Comparison of ENCODE assay signal across 9 mouse cellular contexts in genomic region chr3:84228911-84229310, GRCm38 (mm10). TPM values are rescaled to one million over a fixed set of nuclear protein-coding genes. Genes with fewer than 3 reads are reported as not detected.
DNase-seq lines count a peak whose midpoint lies in the region; ATAC-seq lines count a peak whose summit lies in the region.
"Had no signal": no experiment of that assay in that cellular context is flagged by ENCODE, and none has a peak within 500 bp of the region (broad histone marks: within the 10 kb centered on the region; RNA-seq: fewer than 3 reads in every experiment).

No protein-coding gene starts in this region.

- peak overlapping the region; percentile 63 for H3K4me3 ChIP-seq in brown adipose tissue, adult 24 weeks (ENCODE audit: insufficient read depth, low read depth, low read length)
- H3K4me3 ChIP-seq in forebrain, embryonic 16.5 days (replicated peaks; ENCODE audit: low read length): peak overlapping the region; percentile 47
- peak overlapping the region; percentile 46 for H3K4me3 ChIP-seq in hindbrain, embryonic 13.5 days
- H3K4me3 ChIP-seq in liver, embryonic 13.5 days (replicated peaks): peak overlapping the region; percentile 42

- WGBS in forebrain, embryonic 16.5 days: 9% methylated on average over 15 of the region's 15 CpGs
- WGBS in hindbrain, embryonic 13.5 days: 14% methylated on average over 15 of the region's 15 CpGs
- 14% methylated on average over 15 of the region's 15 CpGs for WGBS in liver, embryonic 13.5 days (ENCODE audit: insufficient replicate concordance)

- H3K4me1 ChIP-seq in brown adipose tissue, adult 24 weeks (ENCODE audit: control insufficient read depth, insufficient read depth, insufficient read length, low read length): peaks cover 16% of the 10 kb centered on the region
- peaks cover 27% of the 10 kb centered on the region for H3K4me1 ChIP-seq in forebrain, embryonic 16.5 days (replicated peaks; ENCODE audit: control insufficient read depth, insufficient read depth, low read length)
- H3K4me1 ChIP-seq in hindbrain, embryonic 13.5 days (replicated peaks): peaks cover 33% of the 10 kb centered on the region
- H3K4me1 ChIP-seq in liver, embryonic 13.5 days (replicated peaks): peaks cover 30% of the 10 kb centered on the region

- H3K36me3 ChIP-seq in forebrain, embryonic 16.5 days (ENCODE audit: control insufficient read depth, insufficient read depth): no peaks in the 10 kb centered on the region; the same call in 1 of the 2 replicates
- no peaks in the 10 kb centered on the region; the same call in 1 of the 2 replicates for H3K36me3 ChIP-seq in hindbrain, embryonic 13.5 days
- no peaks in the 10 kb centered on the region for H3K36me3 ChIP-seq in liver, embryonic 13.5 days

- ATAC-seq in forebrain, embryonic 16.5 days: peak; percentile 43
- no peak for ATAC-seq in hindbrain, embryonic 13.5 days (ENCODE audit: low FRiP score)
- no peak for ATAC-seq in liver, embryonic 13.5 days (ENCODE audit: low read depth)
- ATAC-seq in erythroid progenitor cell, adult 5-6 weeks (replicated peaks; ENCODE audit: low FRiP score, poor library complexity, severe bottlenecking): no peak

- H3K27ac ChIP-seq in brown adipose tissue, adult 24 weeks (replicated peaks; ENCODE audit: low read depth, low read length): peak overlapping the region; percentile 9; the same call in 1 of the 2 replicates
- peak overlapping the region; percentile 81 for H3K27ac ChIP-seq in forebrain, embryonic 16.5 days (ENCODE audit: low read length)
- 0 out of 2 replicates have a peak overlapping the region, but pooled peaks have one; percentile 83 for H3K27ac ChIP-seq in hindbrain, embryonic 13.5 days
- H3K27ac ChIP-seq in liver, embryonic 13.5 days: no peak overlapping the region

- peak overlapping the region; percentile 76 for H3K4me2 ChIP-seq in forebrain, embryonic 16.5 days (ENCODE audit: low read length)
- H3K4me2 ChIP-seq in hindbrain, embryonic 13.5 days: peak overlapping the region; percentile 82
- peak overlapping the region; percentile 62 for H3K4me2 ChIP-seq in liver, embryonic 13.5 days

- no peaks in the 10 kb centered on the region for H3K27me3 ChIP-seq in forebrain, embryonic 16.5 days (replicated peaks; ENCODE audit: control insufficient read depth, insufficient read depth, low read length)
- H3K27me3 ChIP-seq in hindbrain, embryonic 13.5 days: no peaks in the 10 kb centered on the region
- no peaks in the 10 kb centered on the region for H3K27me3 ChIP-seq in liver, embryonic 13.5 days

- no peaks in the 10 kb centered on the region for H3K9me3 ChIP-seq in forebrain, embryonic 16.5 days (ENCODE audit: control insufficient read depth, low read length)
- no peaks in the 10 kb centered on the region for H3K9me3 ChIP-seq in hindbrain, embryonic 13.5 days
- H3K9me3 ChIP-seq in liver, embryonic 13.5 days (replicated peaks): no peaks in the 10 kb centered on the region

- no peak overlapping the region for H3K9ac ChIP-seq in forebrain, embryonic 16.5 days (replicated peaks; ENCODE audit: low read depth, low read length)
- no peak overlapping the region for H3K9ac ChIP-seq in hindbrain, embryonic 13.5 days
- no peak overlapping the region for H3K9ac ChIP-seq in liver, embryonic 13.5 days

- peak; percentile 29 for DNase-seq in ovary, postnatal 36 days (ENCODE audit: low spot score)
- no peak for DNase-seq in ovary, postnatal 10 days (ENCODE audit: low spot score)
- no peak for DNase-seq in liver, embryonic 13.5 days
- peak; percentile 32 for DNase-seq in neural tube, embryonic 10.5 days (ENCODE audit: extremely low spot score, low spot score)

RNA-seq across cellular contexts. Expression of gene Gm6525, which starts 55.0 kb away (rescaled TPM):
- 2.9 TPM in 1 of 2 replicates, not detected in the other for polyA plus RNA-seq in brown adipose tissue, adult 24 weeks (2012; ENCODE audit: insufficient read depth, insufficient read length, missing spikeins)
- polyA plus RNA-seq in forebrain, embryonic 16.5 days (2015; fragmentation: Nextera tagmentation; extraction: Ambion mirVana): 3.0 and 3.1 TPM in 2 replicates
- 2.9 and 3.3 TPM in 2 replicates for polyA plus RNA-seq in hindbrain, embryonic 13.5 days (2015; fragmentation: Nextera tagmentation; extraction: Ambion mirVana)
- polyA plus RNA-seq in liver, embryonic 13.5 days (2015; fragmentation: Nextera tagmentation; extraction: Ambion mirVana): 0.17 TPM in 1 of 2 replicates, not detected in the other
- total RNA-seq in erythroid progenitor cell, adult 5-6 weeks (2015; ENCODE audit: low replicate concordance): not detected in 2 replicates
- 3.9 TPM in 1 of 2 replicates, not detected in the other for total RNA-seq in erythroid progenitor cell, adult 5-6 weeks (2017; ENCODE audit: low replicate concordance)
- total RNA-seq: common myeloid progenitor, adult 5-6 weeks had no signal

Comparison
In these comparisons a context has a peak if more than half of its experiments do, and no peak if none do; other contexts are left out.
1. DNase-seq: peak in ovary, postnatal 36 days (single experiment) and neural tube, embryonic 10.5 days (single experiment); none in ovary, postnatal 10 days (single experiment) and liver, embryonic 13.5 days (single experiment).
2. Peak in every context shown above with its lines, with median percentiles within 50 percentile points of each other: H3K4me3 ChIP-seq and H3K4me2 ChIP-seq.